Mouse (Mus musculus): Measurements from ENCODE around the gene Iqschfp. TPM values are rescaled to one million over a fixed set of nuclear protein-coding genes. Genes with fewer than 3 reads are reported as not detected.
"Not testable (repeated sequence)": the region's sequence is repeated elsewhere in the genome, so short reads cannot be mapped to it uniquely, and the experiment has no call there.

Gene Iqschfp
- total RNA-seq, 2 experiments from 2014 or later: not detected

GRCm38 (mm10) chr3:68071395-68072386, 179.7 kb downstream of the Iqschfp start:
- no peak for DNase-seq

DNA sequence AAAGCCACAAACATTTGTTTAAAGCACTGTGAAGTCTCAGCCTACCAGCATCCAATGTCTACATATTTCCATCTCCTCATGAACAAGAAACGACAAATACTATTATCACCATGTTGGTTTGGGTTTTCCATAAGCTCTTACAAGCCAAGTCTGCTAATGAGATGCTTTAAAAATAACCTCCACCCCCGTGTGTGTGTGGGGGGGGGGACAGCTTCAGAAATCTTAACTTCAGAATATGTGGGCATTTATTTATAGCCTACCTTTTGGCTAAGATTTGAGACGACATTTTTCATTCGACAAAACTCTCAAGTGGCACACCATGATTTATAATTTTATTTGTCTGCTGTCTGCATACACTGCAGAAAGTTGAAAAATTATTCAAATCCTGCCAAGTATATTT, 185.4 kb downstream of the Iqschfp start:
- no peak for DNase-seq

- no peak for DNase-seq
These were observed 193.0 kb downstream of the Iqschfp start for GRCm38 (mm10) chr3:68085024-68085423.

GRCm38 (mm10) chr3:68092108-68092507, 200.1 kb downstream of the Iqschfp start:
- no peak for DNase-seq

GRCm38 (mm10) chr3:68096724-68097431, 204.8 kb downstream of the Iqschfp start:
- no peak for DNase-seq

DNA sequence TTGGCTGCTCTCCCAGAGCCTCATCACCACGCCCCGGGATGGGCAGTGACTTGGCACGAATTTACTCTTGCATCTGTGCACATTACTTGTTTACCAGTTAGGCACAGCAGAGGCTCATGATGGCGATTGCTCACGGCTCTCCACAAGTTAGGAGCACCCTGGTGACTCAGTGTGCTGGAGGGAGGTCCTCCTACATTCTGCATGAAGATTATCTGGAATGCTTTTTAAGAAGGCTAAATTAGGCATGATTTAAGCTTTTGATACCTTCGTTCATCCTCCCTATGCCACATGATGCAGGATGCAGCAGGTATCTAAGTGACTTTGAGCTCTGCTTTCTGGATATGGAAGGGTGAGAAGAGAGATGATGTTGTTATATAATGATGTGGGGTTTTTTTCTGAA, 207.5 kb downstream of the Iqschfp start:
- DNase-seq: not testable (repeated sequence)

GRCm38 (mm10) chr3:68101343-68101742, 209.3 kb downstream of the Iqschfp start:
- no peak for DNase-seq

DNA sequence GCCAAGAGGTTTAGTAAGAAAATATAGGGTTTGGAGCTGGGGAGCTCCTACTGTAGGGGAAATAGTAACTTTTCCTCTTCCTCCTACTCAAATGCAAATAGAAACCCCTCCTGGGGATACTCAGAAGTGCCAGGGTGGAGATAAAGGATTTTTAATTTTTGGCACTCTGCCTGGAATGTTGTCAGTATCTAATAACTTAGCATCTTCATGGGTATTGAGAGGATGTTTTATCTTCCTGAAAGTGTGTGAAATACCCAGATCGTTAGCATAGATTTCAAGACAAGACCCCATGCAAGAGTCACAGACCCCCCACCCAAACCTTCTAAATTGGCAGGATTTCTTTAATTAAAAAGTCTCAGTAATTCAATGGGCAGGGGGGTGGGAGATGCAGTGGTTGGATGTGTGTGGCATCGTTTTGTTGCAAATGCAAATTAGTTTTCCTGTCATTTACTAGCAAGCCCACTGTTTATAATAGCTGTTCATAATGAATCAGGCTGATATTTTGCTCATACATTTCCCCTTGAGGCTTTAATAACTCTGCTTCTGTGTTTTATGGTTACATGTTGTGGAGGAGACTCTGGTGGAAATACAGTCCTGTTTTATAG, 213.2 kb downstream of the Iqschfp start:
- no peak for DNase-seq

GRCm38 (mm10) chr3:68121338-68121737, 229.3 kb downstream of the Iqschfp start:
- DNase-seq: no peak

- no peak for DNase-seq
These were observed 234.3 kb downstream of the Iqschfp start for GRCm38 (mm10) chr3:68126284-68126856.

GRCm38 (mm10) chr3:68130386-68130785, 238.4 kb downstream of the Iqschfp start:
- no peak for DNase-seq

GRCm38 (mm10) chr3:68138833-68139627, 247.0 kb downstream of the Iqschfp start:
- DNase-seq: no peak

DNA sequence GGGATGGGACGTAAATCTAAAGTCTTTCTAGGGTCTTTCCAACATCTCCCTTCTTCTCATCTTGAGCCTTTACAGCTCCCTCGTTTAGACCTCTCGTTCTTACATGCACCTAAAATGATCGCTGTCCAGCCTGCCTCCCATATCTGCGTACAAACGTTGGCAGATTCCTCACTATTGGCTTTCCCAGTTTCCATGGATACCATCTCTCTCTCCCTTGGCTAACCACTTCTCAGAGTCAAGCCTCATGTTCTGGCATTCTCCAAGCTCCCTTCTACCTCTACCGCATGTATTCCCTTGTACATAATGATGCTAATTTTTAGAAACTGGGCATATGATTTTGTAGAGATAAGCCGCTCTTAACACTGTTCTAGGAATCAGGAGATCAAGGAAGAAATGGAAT, 258.7 kb downstream of the Iqschfp start:
- no peak for DNase-seq

DNA sequence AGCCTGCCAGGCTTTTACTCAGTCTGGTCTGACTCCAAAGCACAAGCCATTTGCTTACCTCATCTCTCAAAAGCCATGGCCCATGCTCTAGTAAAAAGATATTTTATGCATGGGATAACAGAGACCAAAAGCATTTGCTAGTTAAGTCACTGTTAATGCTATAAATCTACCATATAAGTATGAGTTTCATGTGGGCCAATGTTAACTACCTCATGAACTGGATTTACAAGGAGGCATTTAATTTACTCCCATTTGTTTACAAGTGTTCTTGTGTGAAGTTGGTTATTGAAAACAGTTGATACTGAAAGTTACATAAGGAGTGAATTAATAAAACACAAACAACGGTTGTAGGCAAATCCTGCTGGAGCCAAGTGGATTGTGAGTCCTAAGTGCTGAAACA, 268.1 kb downstream of the Iqschfp start:
- no peak for DNase-seq

DNA sequence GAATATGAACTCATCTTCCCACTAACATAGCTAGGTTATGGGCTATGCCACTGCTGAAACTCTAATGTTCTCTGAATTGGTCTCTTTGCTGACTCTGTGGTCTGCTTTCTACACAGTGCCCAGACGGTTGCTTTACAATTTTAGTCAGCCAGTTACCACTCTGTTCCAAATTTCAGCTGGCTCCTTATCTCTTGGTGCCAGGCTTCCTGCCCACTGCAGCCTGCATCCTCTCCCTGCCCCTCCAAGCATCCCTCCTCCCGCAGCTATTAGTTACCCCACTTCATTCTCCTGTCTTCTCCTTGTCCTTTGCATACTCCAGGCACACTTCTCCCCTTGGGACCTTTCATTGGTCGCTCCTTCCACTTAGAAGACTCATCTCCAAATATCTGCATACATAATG, 268.7 kb downstream of the Iqschfp start:
- no peak for DNase-seq

DNA sequence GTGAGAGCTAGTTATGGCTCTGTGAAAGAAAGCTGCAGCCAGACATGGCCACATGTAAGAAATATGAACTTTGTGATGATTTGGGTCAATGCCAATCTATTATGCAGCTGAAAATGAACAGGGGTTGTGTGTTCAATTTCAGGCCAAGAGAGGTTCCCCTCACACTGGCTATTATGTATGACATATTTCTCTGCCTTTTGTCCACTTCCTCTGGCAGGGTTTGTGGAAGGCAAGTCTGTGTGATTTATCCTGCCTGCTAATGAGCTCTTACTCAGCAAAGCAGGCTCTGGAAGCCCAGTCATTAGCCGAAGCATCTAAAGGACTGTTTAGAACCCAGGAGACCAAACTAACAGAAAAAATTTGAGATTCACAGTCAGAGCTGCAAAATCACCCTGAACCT, 286.2 kb downstream of the Iqschfp start:
- no peak for DNase-seq

- no peak for DNase-seq
These were observed 295.4 kb downstream of the Iqschfp start for GRCm38 (mm10) chr3:68187471-68187870.

DNA sequence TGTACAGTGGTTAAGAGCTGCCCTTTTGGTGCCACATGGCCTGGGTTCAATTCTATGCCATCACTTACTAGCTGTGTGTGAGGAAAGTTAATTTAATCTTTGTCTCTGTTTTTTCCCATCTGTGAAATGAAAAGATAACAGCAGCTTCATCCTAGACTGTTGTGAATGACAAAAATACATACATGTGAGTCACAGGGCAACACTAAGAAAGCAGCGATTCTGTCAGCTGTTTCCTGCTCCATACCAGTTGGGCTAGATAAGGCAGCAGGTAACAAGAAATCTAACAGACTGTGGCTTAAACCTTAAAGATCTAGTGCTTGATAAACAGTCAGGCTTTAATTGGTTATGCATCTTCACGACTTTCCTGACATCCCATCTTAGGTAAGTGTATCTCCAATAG, 297.1 kb downstream of the Iqschfp start:
- no peak for DNase-seq

- no peak for DNase-seq
These were observed 304.9 kb downstream of the Iqschfp start for GRCm38 (mm10) chr3:68196933-68197332.

GRCm38 (mm10) chr3:68201214-68201613, 309.2 kb downstream of the Iqschfp start:
- DNase-seq: no peak

- no peak for DNase-seq
These were observed 310.3 kb downstream of the Iqschfp start for GRCm38 (mm10) chr3:68202162-68202902.

Data from gastrocnemius, postnatal 25 days (tissue).